Mouse (Mus musculus) cerebellum, adult 2 months (tissue): Measurements from ENCODE around the gene Dvl1. TPM values are rescaled to one million over a fixed set of nuclear protein-coding genes. Genes with fewer than 3 reads are reported as not detected.
A peak's percentile ranks its signal among the peaks of the same experiment; 100 is the strongest.

Experiments used
- DNase-seq, 2 experiments: peaks; one replicate each; pipeline ENCODE4 v3.0.0; 2021
- H3K27ac ChIP-seq: fragments of 200-500 bp; 2 replicates; pipeline ENCODE4 v1.5.1; 2012; ENCODE audit warnings: low read length, control low read depth, inconsistent platforms; ENCODE audit not compliant: insufficient read depth
- H3K27me3 ChIP-seq: fragments of 200-500 bp; 2 replicates; pipeline ENCODE4 v1.6.1; 2012; ENCODE audit warnings: inconsistent platforms, mild to moderate bottlenecking, low read length, moderate library complexity; ENCODE audit not compliant: control insufficient read depth, insufficient read depth
- H3K4me1 ChIP-seq: fragments of 200-500 bp; 2 replicates; pipeline ENCODE4 v1.6.1; 2011; ENCODE audit warnings: low read length; ENCODE audit not compliant: control insufficient read depth, insufficient read depth
- H3K4me3 ChIP-seq: fragments of 200-500 bp; replicated peaks from 2 replicates; pipeline ENCODE3; 2011; ENCODE audit warnings: mild to moderate bottlenecking, low read depth, low read length, control low read depth; ENCODE audit not compliant: insufficient read depth
- CTCF ChIP-seq: fragments of 200-500 bp; IDR thresholded peaks from 2 replicates; pipeline ENCODE4 v1.5.1; 2011; ENCODE audit warnings: low read depth, mild to moderate bottlenecking, control low read depth, low read length, moderate library complexity, borderline replicate concordance; ENCODE audit not compliant: insufficient read depth
- POLR2A ChIP-seq: fragments of 200-500 bp; IDR thresholded peaks from 2 replicates; pipeline ENCODE4 v1.6.1; 2011; ENCODE audit warnings: low read length, control low read depth, borderline replicate concordance; ENCODE audit not compliant: insufficient read depth
- WGBS: fragments of 180-500 bp; shearing (Covaris S2); methylation state at CpG from one replicate; pipeline ENCODE4 v1.1.7; 2018; 5-methylcytosine and 5-hydroxymethylcytosine counted together
- polyA plus RNA-seq: library from polyadenylated mRNA; depleted of rRNA; stranded (reverse); fragments of >200 nt; gene quantifications from 2 replicates; pipeline ENCODE4 v1.2.3, GENCODE M21; 2012

Gene Dvl1
- polyA plus RNA-seq, 1 experiment, result 160 TPM

- Histone ChIP-seq H3K27ac (peak within 1 kb of the TSS; percentile 99), H3K4me3 (peak within 1 kb of the TSS; percentile 83), H3K27me3 (no peaks in the 10 kb centered on the region), H3K4me1 (peaks cover 25% of the 10 kb centered on the region)
- TF ChIP-seq POLR2A (peak; percentile 38; the same call in 1 of the 2 replicates), CTCF (no peak)
- DNase-seq, result peak; percentile 96 to 98
- under 1% methylated on average over 51 of the region's 52 CpGs for WGBS
These were observed 44.4 kb downstream of the Dvl1 start, which contains the start of the genes Pusl1 and Acap3 for GRCm38 (mm10) chr4:155891551-155892001. Gene Pusl1, minus strand, starts transcription at chr4:155891781. Gene Acap3, plus strand, starts transcription at chr4:155891822.

GRCm38 (mm10) chr4:155892017-155892416 lies 44.8 kb downstream of the Dvl1 start:
- under 1% methylated on average over 56 of the region's 56 CpGs for WGBS
- peaks cover 25% of the 10 kb centered on the region for H3K4me1 ChIP-seq

GRCm38 (mm10) chr4:155892438-155893211 lies 45.4 kb downstream of the Dvl1 start:
- Histone ChIP-seq H3K4me1 (peaks cover 25% of the 10 kb centered on the region), H3K4me3 (peak overlapping the region; percentile 83), H3K27ac (peak overlapping the region; percentile 99), H3K27me3 (no peaks in the 10 kb centered on the region)
- DNase-seq, result no peak
- TF ChIP-seq POLR2A, result no peak
- TF ChIP-seq CTCF, result no peak
- 1% methylated on average over 37 of the region's 37 CpGs for WGBS

More at GRCm38 (mm10) chr4:155892017-155892416, 44.8 kb downstream of the Dvl1 start:
- peak; percentile 88 to 90 for DNase-seq
- Histone ChIP-seq H3K4me3 (peak overlapping the region; percentile 83), H3K27ac (peak overlapping the region; percentile 99), H3K27me3 (no peaks in the 10 kb centered on the region)
- TF ChIP-seq CTCF (no peak), POLR2A (peak; percentile 68)

- TF ChIP-seq POLR2A, result no peak
- TF ChIP-seq CTCF, result no peak
These were observed 46.0 kb downstream of the Dvl1 start for GRCm38 (mm10) chr4:155893212-155893690.

GRCm38 (mm10) chr4:155894311-155894881 lies 47.2 kb downstream of the Dvl1 start:
- peak overlapping the region; percentile 83 for H3K4me3 ChIP-seq
- H3K27me3 ChIP-seq, result no peaks in the 10 kb centered on the region
- TF ChIP-seq POLR2A (no peak), CTCF (no peak)
- peaks cover 33% of the 10 kb centered on the region for H3K4me1 ChIP-seq
- peak overlapping the region; percentile 94 for H3K27ac ChIP-seq
- 2% methylated on average over 8 of the region's 8 CpGs for WGBS
- peak; percentile 43 to 60 for DNase-seq

More at GRCm38 (mm10) chr4:155893212-155893690, 46.0 kb downstream of the Dvl1 start:
- Histone ChIP-seq H3K4me1 (peaks cover 29% of the 10 kb centered on the region), H3K4me3 (peak overlapping the region; percentile 83), H3K27me3 (no peaks in the 10 kb centered on the region), H3K27ac (peak overlapping the region; percentile 45; the same call in 1 of the 2 replicates)
- peak in 1 of 2 experiments; percentile 18 for DNase-seq
- WGBS, result 13% methylated on average over 8 of the region's 8 CpGs

GRCm38 (mm10) chr4:155895216-155895615 lies 48.0 kb downstream of the Dvl1 start:
- H3K4me3 ChIP-seq, result peak overlapping the region; percentile 83
- H3K4me1 ChIP-seq, result peaks cover 37% of the 10 kb centered on the region
- 3% methylated on average over 6 of the region's 6 CpGs for WGBS
- peak overlapping the region; percentile 94 for H3K27ac ChIP-seq
- TF ChIP-seq CTCF (no peak), POLR2A (no peak; the same call in 1 of the 2 replicates)
- DNase-seq, result peak; percentile 78 to 85
- H3K27me3 ChIP-seq, result no peaks in the 10 kb centered on the region

- H3K4me1 ChIP-seq, result peaks cover 39% of the 10 kb centered on the region
- DNase-seq, result peak in 1 of 2 experiments; percentile 13
- TF ChIP-seq POLR2A (no peak), CTCF (no peak)
- peak overlapping the region; percentile 94 for H3K27ac ChIP-seq
- peak overlapping the region; percentile 83 for H3K4me3 ChIP-seq
- 84% methylated on average over 4 of the region's 4 CpGs for WGBS
- H3K27me3 ChIP-seq, result no peaks in the 10 kb centered on the region
These were observed 48.6 kb downstream of the Dvl1 start for GRCm38 (mm10) chr4:155895826-155896225.

GRCm38 (mm10) chr4:155896461-155896860 lies 49.3 kb downstream of the Dvl1 start:
- Histone ChIP-seq H3K4me1 (peaks cover 44% of the 10 kb centered on the region), H3K4me3 (no peak overlapping the region), H3K27ac (no peak overlapping the region), H3K27me3 (no peaks in the 10 kb centered on the region)
- TF ChIP-seq CTCF (no peak), POLR2A (no peak)
- 95% methylated on average over 12 of the region's 12 CpGs for WGBS
- peak in 1 of 2 experiments; percentile 13 for DNase-seq
